ENCODE assay signal across 19 mouse cellular contexts in the genomic region with DNA sequence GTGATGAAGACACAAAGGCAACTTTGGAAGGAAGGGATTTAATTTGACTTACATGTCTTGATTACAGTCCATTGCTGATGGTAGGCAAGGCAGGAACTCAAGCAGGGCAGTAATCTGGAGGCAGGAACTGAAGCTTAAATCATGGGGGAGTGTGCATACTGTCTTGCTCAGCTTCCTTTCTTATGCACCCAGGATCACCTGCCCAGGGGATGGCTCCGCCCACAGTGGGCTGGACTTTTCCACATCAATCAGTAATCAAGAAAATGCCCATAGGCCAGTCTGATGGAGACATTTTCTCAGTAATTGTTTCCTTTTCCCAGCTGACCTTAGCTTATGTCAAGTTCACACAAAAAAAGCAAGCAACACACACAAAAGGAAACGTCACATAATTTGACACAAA.
"Had no signal": no experiment of that assay in that cellular context is flagged by ENCODE, and none has a peak within 500 bp of the region (broad histone marks: within the 10 kb centered on the region; RNA-seq: fewer than 3 reads in every experiment).

No protein-coding gene starts in this region.

- H3K27me3 ChIP-seq: liver, embryonic 12.5 days; liver, embryonic 15.5 days; lung, embryonic 15.5 days; megakaryocyte, embryonic 14.5 days; stomach, embryonic 15.5 days had no signal

- H3K4me3 ChIP-seq: layer of hippocampus, adult 2 months; limb, embryonic 10.5 days; limb, embryonic 13.5 days; liver, embryonic 12.5 days; liver, embryonic 15.5 days; lung, embryonic 15.5 days; stomach, embryonic 15.5 days had no signal

- H3K36me3 ChIP-seq: limb, embryonic 10.5 days; limb, embryonic 13.5 days; liver, embryonic 12.5 days; liver, embryonic 15.5 days; lung, embryonic 15.5 days; stomach, embryonic 15.5 days had no signal

- DNase-seq: layer of hippocampus, adult 9-11 months; liver; lung, adult 18-20 months; lung, postnatal 10 days; lung, postnatal 36 days; midbrain, embryonic 14.5 days; right cerebral cortex, adult 18-20 months; right cerebral cortex, postnatal 14 days; right cerebral cortex, postnatal 4 days; spleen, adult 18-20 months; thymus, postnatal 25 days had no signal

- H3K27ac ChIP-seq: layer of hippocampus, adult 2 months; limb, embryonic 10.5 days; limb, embryonic 13.5 days; liver, embryonic 12.5 days; liver, embryonic 15.5 days; lung, embryonic 15.5 days; stomach, embryonic 15.5 days had no signal

- H3K4me1 ChIP-seq: liver, embryonic 12.5 days; liver, embryonic 15.5 days; megakaryocyte, embryonic 14.5 days had no signal
